Mouse (Mus musculus): ENCODE measurements around the gene H2-Ob.
A peak's percentile ranks its signal among the peaks of the same experiment; 100 is the strongest.
"Not testable (repeated sequence)": the region's sequence is repeated elsewhere in the genome, so short reads cannot be mapped to it uniquely, and the experiment has no call there.

H2-Ob gene

GRCm38 (mm10) chr17:34207456-34207855, 31.2 kb upstream of the H2-Ob start:
- no peak for DNase-seq (ENCODE audit: low read depth, low spot score)

- no peak for DNase-seq (ENCODE audit: low read depth, low spot score)
Measured at GRCm38 (mm10) chr17:34207866-34208265, 30.8 kb upstream of the H2-Ob start.

GRCm38 (mm10) chr17:34208421-34208820, 30.3 kb upstream of the H2-Ob start:
- DNase-seq (ENCODE audit: low read depth, low spot score) = no peak

- no peak for DNase-seq (ENCODE audit: low read depth, low spot score)
Measured at GRCm38 (mm10) chr17:34209680-34210079, 29.0 kb upstream of the H2-Ob start.

- DNase-seq (ENCODE audit: low read depth, low spot score) = no peak
Measured at GRCm38 (mm10) chr17:34210599-34210998, 28.1 kb upstream of the H2-Ob start.

- no peak for DNase-seq (ENCODE audit: low read depth, low spot score)
Measured at GRCm38 (mm10) chr17:34211746-34212365, 26.8 kb upstream of the H2-Ob start.

GRCm38 (mm10) chr17:34213936-34214335, 24.8 kb upstream of the H2-Ob start:
- DNase-seq (ENCODE audit: low read depth, low spot score) = no peak

GRCm38 (mm10) chr17:34215176-34215575, 23.5 kb upstream of the H2-Ob start:
- no peak for DNase-seq (ENCODE audit: low read depth, low spot score)

- no peak for DNase-seq (ENCODE audit: low read depth, low spot score)
Measured at GRCm38 (mm10) chr17:34217216-34217928, 21.3 kb upstream of the H2-Ob start.

GRCm38 (mm10) chr17:34217986-34218385, 20.7 kb upstream of the H2-Ob start:
- DNase-seq (ENCODE audit: low read depth, low spot score) = no peak

- no peak for DNase-seq (ENCODE audit: low read depth, low spot score)
Measured at GRCm38 (mm10) chr17:34218675-34219074, 20.0 kb upstream of the H2-Ob start.

- not testable (repeated sequence) for DNase-seq (ENCODE audit: low read depth, low spot score)
Measured at GRCm38 (mm10) chr17:34219096-34219495, 19.6 kb upstream of the H2-Ob start.

- not testable (repeated sequence) for DNase-seq (ENCODE audit: low read depth, low spot score)
Measured at GRCm38 (mm10) chr17:34219801-34220200, 18.9 kb upstream of the H2-Ob start.

- DNase-seq (ENCODE audit: low read depth, low spot score) = not testable (repeated sequence)
Measured at GRCm38 (mm10) chr17:34220401-34220800, 18.3 kb upstream of the H2-Ob start.

- no peak for DNase-seq (ENCODE audit: low read depth, low spot score)
Measured at GRCm38 (mm10) chr17:34224816-34225215, 13.9 kb upstream of the H2-Ob start.

- no peak for DNase-seq (ENCODE audit: low read depth, low spot score)
Measured at GRCm38 (mm10) chr17:34225426-34225825, 13.3 kb upstream of the H2-Ob start.

GRCm38 (mm10) chr17:34225911-34226310, 12.8 kb upstream of the H2-Ob start:
- DNase-seq (ENCODE audit: low read depth, low spot score) = not testable (repeated sequence)

- not testable (repeated sequence) for DNase-seq (ENCODE audit: low read depth, low spot score)
Measured at GRCm38 (mm10) chr17:34230971-34231370, 7.7 kb upstream of the H2-Ob start.

- DNase-seq (ENCODE audit: low read depth, low spot score) = not testable (repeated sequence)
Measured at GRCm38 (mm10) chr17:34232021-34232420, 6.7 kb upstream of the H2-Ob start.

- peak; percentile 30 for DNase-seq (ENCODE audit: low read depth, low spot score)
Measured at GRCm38 (mm10) chr17:34234926-34235325, 3.8 kb upstream of the H2-Ob start.

- no peak for DNase-seq (ENCODE audit: low read depth, low spot score)
Measured at GRCm38 (mm10) chr17:34236691-34237090, 2.0 kb upstream of the H2-Ob start.

- DNase-seq (ENCODE audit: low read depth, low spot score) = no peak
Measured at GRCm38 (mm10) chr17:34237741-34238140, 962 bp upstream of the H2-Ob start.

- no peak for DNase-seq (ENCODE audit: low read depth, low spot score)
Measured at GRCm38 (mm10) chr17:34239601-34240041, 918 bp downstream of the H2-Ob start.
